Mouse (Mus musculus) left cerebral cortex, postnatal 4 days (tissue): ENCODE results near the gene Rsph14. TPM values are rescaled to one million over a fixed set of nuclear protein-coding genes. Genes with fewer than 3 reads are reported as not detected.

Experiments used
- DNase-seq: peaks from one replicate; pipeline ENCODE4 v3.0.0-alpha.2; 2022
- intact Hi-C: fragments of 180-260 bp; cut with DNase I; formaldehyde crosslinking; loops from one replicate; pipeline ENCODE4 v1.15.1; 2025
- total RNA-seq, 2 experiments: library from RNA; stranded (reverse); gene quantifications; 2 replicates each; pipeline ENCODE4 v1.2.3; 2021

The Rsph14 gene
- total RNA-seq, 2 experiments from 2014 or later, result 0.70 to 0.81 TPM

DNA sequence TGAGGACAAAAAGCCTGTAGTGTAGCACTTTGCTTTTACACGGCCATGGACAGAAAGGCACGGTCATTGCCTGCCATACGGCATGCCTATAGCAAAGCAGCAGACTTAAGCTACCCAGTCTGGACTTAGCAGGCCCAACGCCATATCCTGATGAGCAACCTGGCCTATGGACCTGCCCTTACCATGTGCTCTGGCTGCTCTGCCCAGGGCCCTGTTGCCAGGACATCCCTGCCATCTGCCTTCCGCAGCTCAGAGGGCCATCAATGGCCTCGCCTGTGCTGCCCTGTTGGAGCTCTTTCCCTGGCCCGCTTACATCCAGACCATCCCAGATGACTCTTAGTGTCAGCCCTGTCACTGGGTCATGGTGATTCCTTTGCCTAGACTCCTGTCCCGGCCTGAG is 31.0 kb downstream of the Rsph14 start:
- intact Hi-C loops, result no loop called here
- peak; percentile 64 for DNase-seq

GRCm38 (mm10) chr10:74995377-74995776 is 37.0 kb downstream of the Rsph14 start:
- intact Hi-C loops, result no loop called here
- DNase-seq, result peak; percentile 43

GRCm38 (mm10) chr10:74994863-74995262 is 37.5 kb downstream of the Rsph14 start:
- intact Hi-C loops, result no loop called here
- DNase-seq, result no peak

DNA sequence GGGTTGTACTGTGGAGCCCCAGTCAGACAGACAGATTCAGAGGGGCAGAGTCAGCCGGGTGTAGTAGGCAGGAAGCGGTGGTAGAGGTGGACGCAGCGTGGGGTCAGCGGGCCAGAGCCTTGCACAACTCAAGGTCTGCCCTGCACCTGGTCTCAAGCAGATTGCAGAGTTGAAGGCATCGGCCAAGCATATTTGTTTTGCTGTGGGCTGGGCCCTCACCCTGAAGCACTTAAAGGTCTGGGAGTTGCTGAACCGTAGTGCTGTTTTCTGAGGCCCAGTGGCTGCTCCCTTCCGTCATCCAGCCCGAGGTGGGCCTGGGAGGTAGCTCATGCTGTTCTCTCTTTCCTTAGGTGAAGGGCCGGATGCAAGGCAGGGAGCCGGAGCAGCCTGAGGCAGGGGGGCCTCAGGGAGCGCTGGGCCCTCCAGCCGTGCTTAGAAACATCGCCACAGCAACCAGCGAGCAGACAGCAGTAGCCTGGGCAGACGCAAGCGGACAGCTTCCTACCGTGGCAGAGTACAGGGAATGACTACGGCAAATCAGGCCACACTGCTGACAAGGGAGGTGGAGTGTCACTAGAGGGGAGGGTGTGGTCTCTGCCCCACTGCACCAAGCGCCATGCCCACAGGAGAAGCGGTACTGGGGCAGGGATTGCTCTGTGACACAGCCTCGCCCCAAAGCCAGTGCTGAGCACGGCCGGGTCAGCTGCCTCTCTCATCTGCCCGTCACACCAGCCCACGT is 41.6 kb downstream of the Rsph14 start:
- intact Hi-C loops, result no loop called here
- DNase-seq, result no peak

- intact Hi-C loops, result no loop called here
Observed at GRCm38 (mm10) chr10:74989814-74990213, 42.6 kb downstream of the Rsph14 start.

DNA sequence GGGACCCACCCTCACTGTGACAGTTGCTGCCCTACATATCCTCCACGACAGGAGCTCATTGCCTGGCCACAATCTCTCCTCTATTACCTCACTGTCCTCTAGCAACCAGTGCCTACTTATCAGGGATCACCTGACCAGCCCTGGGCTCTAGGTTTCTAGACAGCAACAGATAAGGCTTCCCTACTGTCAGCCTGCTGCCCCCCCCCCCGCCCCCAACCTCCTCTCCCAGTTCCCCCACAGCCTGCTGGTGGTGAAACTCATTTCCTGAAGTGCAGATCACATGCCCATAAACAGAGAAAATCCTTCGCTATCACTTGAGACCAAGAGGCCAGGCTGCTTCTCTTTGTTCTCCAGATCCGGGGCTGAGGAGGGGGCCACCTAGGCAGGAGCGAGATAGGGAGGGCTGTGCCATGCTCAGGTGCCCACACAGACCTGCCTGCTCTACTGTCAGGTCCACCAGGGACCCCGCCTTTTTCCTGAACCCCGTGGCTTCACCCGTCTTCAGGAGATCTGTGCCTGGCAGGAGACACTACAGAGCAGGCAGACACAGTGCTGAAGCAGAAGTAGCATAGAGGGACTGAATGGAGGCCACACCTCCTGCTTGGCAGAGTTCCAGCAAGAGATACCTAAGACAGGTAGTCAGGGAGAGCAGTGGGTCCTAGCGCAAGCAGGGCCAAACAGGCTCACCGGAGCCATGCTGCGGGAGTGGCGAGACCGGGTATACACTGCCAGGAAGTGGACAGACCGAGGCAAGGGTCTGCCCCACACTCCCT is 44.5 kb downstream of the Rsph14 start:
- intact Hi-C loops, result no loop called here

More at GRCm38 (mm10) chr10:74989814-74990213, 42.6 kb downstream of the Rsph14 start:
- no peak for DNase-seq

DNA sequence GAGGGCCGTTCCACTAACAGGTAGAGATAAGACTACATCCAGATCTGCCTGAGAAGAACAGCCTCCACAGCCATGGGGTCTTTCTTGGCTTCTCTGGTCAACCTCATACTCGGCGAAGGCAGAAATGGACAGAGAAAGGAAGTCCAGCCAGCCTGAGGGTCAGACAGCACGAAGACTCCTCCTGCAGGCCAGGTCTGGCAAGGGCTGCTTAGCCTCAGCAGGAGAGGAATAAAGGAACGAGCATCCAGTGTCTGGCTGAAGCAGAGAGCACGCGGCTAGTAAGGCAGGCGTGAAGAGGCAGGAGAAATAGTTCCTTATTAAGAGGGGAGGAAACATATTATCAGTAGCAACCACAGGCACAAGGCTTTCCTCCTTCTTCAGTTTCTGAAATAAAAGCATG is 49.2 kb downstream of the Rsph14 start:
- DNase-seq, result no peak
- intact Hi-C loops, result no loop called here

More for the DNA sequence above, 44.5 kb downstream of the Rsph14 start:
- DNase-seq, result no peak

- no peak for DNase-seq
- intact Hi-C loops, result no loop called here
Observed at GRCm38 (mm10) chr10:74981159-74981558, 51.2 kb downstream of the Rsph14 start.

DNA sequence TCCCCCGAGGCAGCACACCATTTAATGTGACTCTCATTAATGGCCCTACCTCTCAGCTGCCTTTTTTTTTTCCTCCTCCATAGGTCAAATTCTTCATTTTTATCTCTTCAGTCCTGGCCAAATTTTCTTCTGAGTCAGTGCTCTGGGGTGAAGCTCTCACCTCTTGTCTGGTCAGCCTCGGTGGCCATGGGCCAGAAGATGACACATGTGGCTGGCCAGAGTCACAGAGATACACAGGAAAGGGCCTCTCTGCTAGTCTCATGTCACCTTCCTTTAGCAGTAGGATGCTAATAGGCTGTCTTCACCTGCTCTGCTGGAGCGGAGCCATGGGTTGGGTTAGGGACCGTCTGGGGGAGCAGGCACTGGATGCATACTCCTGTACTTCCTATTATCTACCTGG is 54.3 kb downstream of the Rsph14 start:
- DNase-seq, result no peak
- intact Hi-C loops, result no loop called here

GRCm38 (mm10) chr10:74976429-74976828 is 56.0 kb downstream of the Rsph14 start:
- no peak for DNase-seq
- intact Hi-C loops, result no loop called here

GRCm38 (mm10) chr10:74975626-74976025 is 56.8 kb downstream of the Rsph14 start:
- intact Hi-C loops, result no loop called here
- DNase-seq, result no peak

- intact Hi-C loops, result no loop called here
- DNase-seq, result no peak
Observed at GRCm38 (mm10) chr10:74973026-74973425, 59.4 kb downstream of the Rsph14 start.

DNA sequence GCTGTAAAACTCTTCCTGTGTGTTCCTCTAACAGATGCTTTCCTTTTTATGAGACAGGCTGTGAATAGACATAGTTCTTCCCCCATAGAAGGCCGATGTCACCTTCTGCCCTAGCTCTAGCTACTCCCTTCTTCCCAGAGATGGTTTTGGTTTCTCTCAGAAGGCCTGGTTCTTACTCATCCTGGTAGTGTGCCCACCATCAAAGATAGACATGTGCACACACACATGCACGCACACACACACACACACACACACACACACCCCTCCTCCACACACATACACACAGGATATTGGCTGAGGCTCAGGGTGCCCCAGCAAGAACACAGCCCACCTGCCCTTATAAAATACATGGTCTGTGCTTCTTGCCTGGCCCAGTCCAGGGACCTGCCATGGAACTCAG is 63.1 kb downstream of the Rsph14 start:
- DNase-seq, result no peak
- intact Hi-C loops, result no loop called here

- DNase-seq, result peak; percentile 48
- intact Hi-C loops, result no loop called here
Observed at GRCm38 (mm10) chr10:74967651-74968267, 64.6 kb downstream of the Rsph14 start.

DNA sequence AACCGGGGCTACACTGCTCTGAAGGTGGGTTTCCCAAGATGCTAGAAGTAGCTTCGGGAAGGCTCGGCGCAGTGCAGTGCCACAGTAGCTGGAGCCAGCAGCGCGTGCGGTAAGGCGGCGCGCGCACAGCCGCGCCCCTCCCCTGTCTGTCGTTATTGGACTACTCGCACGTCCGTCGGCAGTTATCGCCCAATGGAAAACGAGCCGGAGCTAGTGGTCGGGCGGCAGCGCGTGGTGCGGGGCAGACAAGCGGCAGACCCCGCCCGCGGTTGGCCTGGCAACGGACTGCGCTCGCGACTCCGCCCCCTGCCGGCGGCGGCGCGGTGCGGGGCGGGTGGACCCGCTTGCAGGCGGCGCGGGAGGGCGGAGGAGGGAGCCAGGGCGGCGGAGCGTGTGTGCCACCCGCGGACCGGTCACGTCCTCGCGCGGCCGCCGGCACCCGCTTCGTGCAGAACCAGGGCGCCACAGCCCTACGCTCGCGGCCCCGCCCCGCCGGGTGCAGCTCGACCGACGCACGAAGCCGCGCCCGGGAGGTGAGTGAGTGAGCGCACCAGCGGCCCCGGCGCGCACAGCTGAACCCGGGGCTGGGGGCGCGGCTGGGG is 65.4 kb downstream of the Rsph14 start, which contains the start of gene Gnaz:
TSS of gene Gnaz (plus strand) at position 328 of the 602 bp plus-strand sequence.
- intact Hi-C loops, result no loop called here
- DNase-seq, result peak; percentile 98

DNA sequence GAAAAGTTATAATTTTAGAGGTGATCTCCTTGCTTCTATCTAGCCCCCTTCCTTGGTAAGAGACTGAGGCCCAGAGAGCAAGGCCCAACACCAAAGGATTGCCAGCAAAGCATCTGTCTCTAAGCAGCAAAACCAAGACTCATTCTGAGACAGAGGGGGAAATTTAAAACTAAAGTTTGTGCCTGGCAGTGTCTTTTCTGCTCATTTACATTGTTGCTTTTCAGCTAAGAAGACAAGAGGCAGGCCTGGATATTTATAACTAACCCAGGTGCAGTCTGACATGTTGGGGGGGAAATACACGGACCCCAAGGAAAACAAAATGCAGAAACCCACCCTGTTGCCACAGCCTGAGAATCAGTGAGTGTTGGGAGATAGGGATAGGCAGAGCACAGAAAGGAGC is 68.0 kb downstream of the Rsph14 start:
- intact Hi-C loops, result no loop called here
- no peak for DNase-seq

GRCm38 (mm10) chr10:74952830-74953443 is 79.4 kb downstream of the Rsph14 start:
- intact Hi-C loops, result no loop called here
- DNase-seq, result no peak

DNA sequence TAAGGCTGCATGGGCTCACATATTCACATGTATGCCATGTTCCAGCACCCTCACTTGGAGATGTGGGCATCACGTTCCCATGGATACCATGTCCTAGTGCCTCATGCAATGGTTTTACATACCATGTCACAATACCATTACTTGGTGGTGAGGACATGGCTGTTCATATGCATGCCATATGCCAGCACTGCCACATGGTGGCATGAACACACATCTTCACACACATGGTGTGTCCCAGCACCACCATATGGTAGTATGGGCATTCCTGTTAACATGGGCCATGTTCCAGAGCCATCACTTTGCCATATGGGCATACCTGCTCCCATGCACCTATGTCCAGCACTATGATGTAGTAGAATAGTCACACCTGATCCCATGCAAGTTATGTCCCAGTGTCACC is 91.6 kb downstream of the Rsph14 start:
- intact Hi-C loops, result no loop called here
- DNase-seq, result no peak

GRCm38 (mm10) chr10:74939300-74939699 is 93.1 kb downstream of the Rsph14 start:
- DNase-seq, result no peak
- intact Hi-C loops, result loop anchor here (5.0 kb wide), 2 partner anchors 83 to 213 kb away; no protein-coding TSS in a partner anchor

GRCm38 (mm10) chr10:74938410-74938809 is 94.0 kb downstream of the Rsph14 start:
- DNase-seq, result no peak
- intact Hi-C loops, result loop anchor here (5.0 kb wide), 2 partner anchors 84 to 214 kb away; no protein-coding TSS in a partner anchor
